Mouse (Mus musculus): Measurements from ENCODE around the gene Kdelr2. TPM values are rescaled to one million over a fixed set of nuclear protein-coding genes. Genes with fewer than 3 reads are reported as not detected.
A peak's percentile ranks its signal among the peaks of the same experiment; 100 is the strongest.

Kdelr2 gene
- total RNA-seq, 2 experiments from 2014 or later, result 61.0 to 64.9 TPM

DNA sequence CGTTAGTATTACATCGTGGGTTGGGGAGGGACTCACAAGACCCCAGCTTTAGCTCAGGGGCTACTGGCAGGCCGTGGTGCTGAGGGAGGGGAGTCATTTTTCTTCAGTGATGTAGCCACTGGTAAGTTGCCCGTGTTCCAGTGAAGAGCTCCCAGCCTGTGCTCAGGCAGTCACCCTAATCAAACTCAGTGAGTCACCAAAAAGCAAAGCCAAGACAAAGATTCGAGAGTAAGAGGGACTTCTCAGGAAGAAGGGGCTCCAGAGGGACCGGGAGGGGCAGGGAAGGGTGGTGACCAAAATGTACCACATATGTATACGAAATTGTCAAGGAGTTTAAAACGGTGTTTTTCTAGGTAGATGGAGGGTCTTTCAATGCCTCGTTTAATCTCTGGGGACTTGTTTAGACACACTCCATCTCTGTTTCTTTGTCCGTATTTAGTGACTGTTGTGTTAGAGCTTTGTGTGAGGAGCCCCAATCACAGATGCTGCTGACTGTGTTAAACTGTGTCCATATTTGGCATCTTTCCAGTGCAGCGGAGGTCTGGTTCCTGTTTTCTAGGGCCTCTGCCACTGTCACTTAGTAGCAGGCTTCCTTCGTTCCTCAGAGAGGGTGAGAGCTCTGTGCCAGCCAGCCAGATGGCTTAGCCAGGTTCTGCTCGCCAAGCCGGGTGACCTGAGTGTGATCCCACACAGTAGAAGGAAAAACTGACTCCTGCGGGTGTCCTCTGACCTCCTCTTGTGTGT is 67.0 kb downstream of the Kdelr2 start:
- peak; percentile 72 for DNase-seq
- intact Hi-C loops (cut with DNase I), result no loop called here

DNA sequence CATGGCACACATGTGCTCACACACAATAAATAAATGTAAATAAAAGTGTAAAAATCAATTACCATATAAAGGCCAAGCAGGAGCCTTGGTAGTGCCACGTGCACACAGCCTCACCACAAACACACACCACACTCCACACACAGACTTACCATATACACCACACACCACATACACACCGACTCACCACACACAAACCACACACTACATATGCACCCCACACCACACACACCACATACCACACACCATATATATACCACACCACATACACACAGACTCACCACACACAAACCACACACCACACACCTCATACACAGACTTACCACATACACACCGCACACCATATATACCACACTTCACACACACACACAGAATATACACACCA is 67.5 kb downstream of the Kdelr2 start:
- DNase-seq, result no peak
- intact Hi-C loops (cut with DNase I), result no loop called here

Other genes with a start within 250 kb of the Kdelr2 start
- 10 to 100 TPM; 19.6 to 25.5 TPM for gene Rbak, start 223.1 kb upstream of the Kdelr2 start, total RNA-seq (2021)
- under 1 TPM in 1 of 2 experiments, not detected in 1; 0.18 TPM for gene Spdye4b, start 222.8 kb upstream of the Kdelr2 start, total RNA-seq (2021)
- gene Spdye4a, start 176.9 kb upstream of the Kdelr2 start, total RNA-seq (2021), result not detected
- 10 to 100 TPM; 24.9 to 29.5 TPM for gene Zfp12, start 168.7 kb upstream of the Kdelr2 start, total RNA-seq (2021)
- gene Zfp316, start 133.8 kb upstream of the Kdelr2 start, total RNA-seq (2021), result 10 to 100 TPM; 29.5 to 30.2 TPM
- gene Zfp853, start 110.2 kb upstream of the Kdelr2 start, total RNA-seq (2021), result 10 to 100 TPM in 1 of 2 experiments, 1 to 10 TPM in 1; 8.5 to 10.1 TPM
- 10 to 100 TPM; 26.0 to 29.9 TPM for gene E130309D02Rik, start 88.5 kb upstream of the Kdelr2 start, total RNA-seq (2021)
- 10 to 100 TPM; 37.9 to 44.8 TPM for gene Zdhhc4, start 74.6 kb upstream of the Kdelr2 start, total RNA-seq (2021)
- 1 to 10 TPM; 3.7 to 4.1 TPM for gene Grid2ip, start 46.5 kb upstream of the Kdelr2 start, total RNA-seq (2021)
- 10 to 100 TPM; 16.7 to 17.4 TPM for gene Daglb, start 60.7 kb downstream of the Kdelr2 start, total RNA-seq (2021)
- 100 to 1,000 TPM; 415 to 420 TPM for gene Rac1, start 124.2 kb downstream of the Kdelr2 start, total RNA-seq (2021)
- gene Cyth3, start 218.6 kb downstream of the Kdelr2 start, total RNA-seq (2021), result 100 to 1,000 TPM in 1 of 2 experiments, 10 to 100 TPM in 1; 88.2 to 115 TPM